Mouse (Mus musculus): ENCODE results near the gene Ctsj. TPM values are rescaled to one million over a fixed set of nuclear protein-coding genes. Genes with fewer than 3 reads are reported as not detected.
"Not testable (repeated sequence)": the region's sequence is repeated elsewhere in the genome, so short reads cannot be mapped to it uniquely, and the experiment has no call there.

The Ctsj gene
- not detected in 2 replicates for polyA plus RNA-seq (2015; fragmentation: Nextera tagmentation; extraction: Ambion mirVana)

DNA sequence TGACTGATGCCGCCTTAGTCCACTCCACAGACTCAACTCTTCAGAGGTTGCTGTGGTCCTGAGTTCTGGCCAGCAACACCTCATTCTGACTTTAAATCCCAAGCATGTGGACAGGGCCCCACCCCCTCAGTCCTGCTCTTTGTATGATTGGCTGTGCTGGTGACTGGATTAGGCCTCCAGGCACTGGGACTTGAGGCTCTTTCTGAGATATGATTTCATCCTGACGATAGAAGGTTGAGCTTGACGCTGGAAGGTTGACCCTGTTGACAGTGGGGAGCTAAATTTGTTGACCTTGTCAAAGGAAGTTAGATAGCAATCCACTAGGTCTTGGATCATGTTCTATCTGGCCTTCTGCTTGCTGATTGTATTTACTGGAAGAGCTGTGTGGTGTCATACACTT lies at the start of gene Ctsj:
Gene Ctsj, minus strand, starts transcription at position 101 of the 400 bp plus-strand sequence.
- no peaks in the 10 kb centered on the region for H3K36me3 ChIP-seq
- H3K27ac ChIP-seq = no peak within 1 kb of the TSS
- WGBS = 67% methylated on average over 3 of the region's 3 CpGs
- no peaks in the 10 kb centered on the region for H3K27me3 ChIP-seq
- no peak within 1 kb of the TSS for H3K4me3 ChIP-seq (replicated peaks)
- no peak within 1 kb of the TSS for H3K9ac ChIP-seq
- ATAC-seq (replicated peaks; ENCODE audit: low FRiP score) = no peak
- no peaks in the 10 kb centered on the region for H3K9me3 ChIP-seq (replicated peaks)
- no peak within 1 kb of the TSS for H3K4me2 ChIP-seq
- H3K4me1 ChIP-seq = no peaks in the 10 kb centered on the region

DNA sequence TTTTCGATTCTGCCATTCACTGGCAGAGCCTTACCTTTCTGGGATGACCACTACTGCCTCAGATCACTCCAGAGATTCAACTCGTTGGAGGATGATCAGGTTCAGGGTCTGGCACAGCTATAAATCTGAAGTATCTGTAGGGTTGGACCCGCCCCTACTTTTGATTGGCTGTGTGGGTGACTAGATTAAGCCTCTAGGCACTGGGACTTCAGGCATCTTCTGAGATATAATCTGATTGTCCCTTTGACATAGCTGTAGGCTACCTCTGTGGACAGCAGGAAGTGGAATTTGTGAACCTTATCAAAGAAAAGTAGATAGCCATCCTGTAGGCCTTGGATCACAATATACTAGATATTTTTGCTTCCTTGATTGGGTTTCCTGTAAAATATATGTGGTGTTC lies 34.8 kb upstream of the Ctsj start, which contains the start of gene Ctsq:
Gene Ctsq, minus strand, starts transcription at position 101 of the 400 bp plus-strand sequence.
- WGBS = 55% methylated on average over 3 of the region's 3 CpGs
- Histone ChIP-seq H3K4me2 (no peak within 1 kb of the TSS), H3K9me3 (replicated peaks) (no peaks in the 10 kb centered on the region), H3K9ac (no peak within 1 kb of the TSS), H3K36me3 (no peaks in the 10 kb centered on the region), H3K4me1 (no peaks in the 10 kb centered on the region), H3K27ac (no peak within 1 kb of the TSS), H3K27me3 (no peaks in the 10 kb centered on the region), H3K4me3 (replicated peaks) (no peak within 1 kb of the TSS)
- ATAC-seq (replicated peaks; ENCODE audit: low FRiP score) = no peak

DNA sequence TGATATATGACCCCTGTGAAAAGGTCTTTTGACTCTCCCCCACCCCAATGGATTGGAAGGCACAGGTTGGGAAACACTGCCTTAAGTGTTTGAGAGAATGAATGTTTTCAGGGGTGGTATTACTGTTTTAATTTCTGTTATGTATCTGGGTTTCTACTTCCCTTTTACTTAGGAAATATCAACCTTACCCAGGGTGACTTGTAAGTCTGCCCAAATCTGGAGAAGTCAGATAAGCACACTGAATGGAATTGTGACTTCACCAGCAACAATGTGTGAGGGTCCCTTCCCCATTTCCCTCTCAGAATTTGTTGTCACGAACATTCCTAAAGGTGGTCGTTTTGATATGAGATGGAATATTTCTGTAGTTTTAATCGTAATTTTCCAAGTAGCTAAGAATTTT lies 17.0 kb upstream of the Ctsj start:
- Histone ChIP-seq H3K27me3 (no peaks in the 10 kb centered on the region), H3K4me1 (no peaks in the 10 kb centered on the region), H3K27ac (no peak overlapping the region), H3K4me3 (replicated peaks) (no peak overlapping the region), H3K9me3 (replicated peaks) (0 out of 2 replicates have a peak, but pooled peaks cover under 1% of the 10 kb centered on the region), H3K9ac (no peak overlapping the region), H3K36me3 (no peaks in the 10 kb centered on the region), H3K4me2 (no peak overlapping the region)
- no peak for ATAC-seq (replicated peaks; ENCODE audit: low FRiP score)
- 85% methylated on average over 3 of the region's 3 CpGs for WGBS

DNA sequence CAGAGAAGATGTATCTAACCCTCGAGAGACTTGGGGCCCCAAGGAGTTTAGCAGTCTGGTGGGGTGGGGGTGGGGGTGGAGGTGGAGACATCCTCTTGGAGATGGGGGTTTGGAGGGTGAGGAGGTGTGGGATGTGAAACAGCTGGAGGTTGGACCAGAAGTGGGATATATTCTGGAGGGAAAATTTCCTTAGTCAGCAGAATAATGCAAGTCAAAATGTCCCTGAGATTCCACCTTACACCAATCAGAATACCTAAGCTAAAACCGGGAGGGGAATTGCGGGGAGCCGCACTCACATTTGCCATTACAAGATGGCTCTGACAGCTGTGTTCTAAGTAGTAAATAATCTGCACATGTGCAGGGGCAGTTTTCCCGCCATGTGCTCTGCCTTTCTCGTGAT lies 16.1 kb upstream of the Ctsj start:
- Histone ChIP-seq H3K9me3 (replicated peaks) (no peaks in the 10 kb centered on the region), H3K4me3 (replicated peaks) (no peak overlapping the region), H3K27me3 (no peaks in the 10 kb centered on the region), H3K4me2 (no peak overlapping the region), H3K9ac (no peak overlapping the region), H3K36me3 (no peaks in the 10 kb centered on the region), H3K27ac (no peak overlapping the region), H3K4me1 (no peaks in the 10 kb centered on the region)
- no peak for ATAC-seq (replicated peaks; ENCODE audit: low FRiP score)
- 83% methylated on average over 6 of the region's 6 CpGs for WGBS

DNA sequence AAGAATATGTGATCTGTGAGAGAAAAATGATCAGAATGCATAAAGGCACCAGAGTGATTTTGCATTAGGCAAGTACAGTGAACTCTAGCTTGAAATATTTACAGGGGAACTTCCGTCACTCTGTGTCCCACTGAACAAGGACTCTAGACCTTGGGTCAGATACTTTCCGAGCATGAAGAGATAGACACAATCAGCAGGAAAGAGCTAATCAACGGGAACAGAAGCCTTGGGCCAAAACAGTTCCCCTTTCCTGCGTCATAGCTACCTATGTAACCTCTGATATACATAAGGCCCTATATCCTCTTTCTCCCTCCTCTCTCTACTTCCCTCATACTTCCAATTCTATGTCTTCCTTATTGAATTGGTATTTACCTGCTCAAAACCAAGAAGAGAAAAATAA lies 4.4 kb upstream of the Ctsj start:
- no peak overlapping the region for H3K27ac ChIP-seq
- H3K27me3 ChIP-seq = no peaks in the 10 kb centered on the region
- no peak overlapping the region for H3K4me2 ChIP-seq
- ATAC-seq (replicated peaks; ENCODE audit: low FRiP score) = no peak
- no peaks in the 10 kb centered on the region for H3K36me3 ChIP-seq
- no peak overlapping the region for H3K9ac ChIP-seq
- no peaks in the 10 kb centered on the region for H3K9me3 ChIP-seq (replicated peaks)
- 85% methylated on average over 4 of the region's 4 CpGs for WGBS
- no peaks in the 10 kb centered on the region for H3K4me1 ChIP-seq
- H3K4me3 ChIP-seq (replicated peaks) = no peak overlapping the region

DNA sequence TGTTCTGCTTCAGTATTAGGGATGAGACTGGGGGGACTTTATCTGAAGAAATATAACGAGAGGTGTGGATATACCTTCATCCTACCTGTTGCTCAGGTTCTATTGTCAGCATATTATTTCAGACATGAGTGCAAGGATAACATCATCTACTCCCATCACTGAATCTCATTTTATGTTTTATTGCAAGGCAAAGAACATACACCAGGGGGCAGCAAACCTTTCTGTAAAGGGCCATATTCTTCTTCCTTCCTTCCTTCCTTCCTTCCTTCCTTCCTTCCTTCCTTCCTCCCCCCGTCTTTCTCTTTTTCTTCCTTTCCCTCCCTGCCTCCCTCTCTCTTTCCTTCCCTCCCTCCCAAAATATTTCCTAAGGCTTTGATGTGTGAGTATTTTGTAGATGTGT lies 8.2 kb downstream of the Ctsj start:
- no peaks in the 10 kb centered on the region for H3K9me3 ChIP-seq (replicated peaks)
- WGBS = 69% methylated on average over 2 of the region's 2 CpGs
- ATAC-seq (replicated peaks; ENCODE audit: low FRiP score) = no peak
- no peaks in the 10 kb centered on the region for H3K27me3 ChIP-seq
- no peak overlapping the region for H3K9ac ChIP-seq
- H3K4me2 ChIP-seq = no peak overlapping the region
- no peak overlapping the region for H3K4me3 ChIP-seq (replicated peaks)
- no peaks in the 10 kb centered on the region for H3K4me1 ChIP-seq
- no peak overlapping the region for H3K27ac ChIP-seq
- H3K36me3 ChIP-seq = no peaks in the 10 kb centered on the region

DNA sequence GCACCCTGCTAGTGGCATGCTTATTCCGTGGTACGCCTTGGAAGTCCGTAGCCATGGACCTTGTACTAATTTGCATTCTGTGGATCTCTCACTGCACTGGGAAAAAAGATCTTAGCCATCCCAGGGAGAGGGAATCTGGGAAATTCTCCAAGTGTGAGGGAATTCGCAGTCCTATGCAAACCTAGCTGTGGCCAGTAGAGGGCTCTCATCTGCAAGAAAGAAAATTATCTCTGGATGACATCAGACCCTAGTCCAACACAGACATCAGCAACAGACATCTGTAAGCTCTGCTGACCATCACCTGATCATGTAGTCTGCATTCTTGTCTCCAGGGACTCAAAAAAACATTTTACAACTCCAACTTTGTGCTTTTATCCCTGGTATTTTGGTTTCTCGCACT lies 18.8 kb downstream of the Ctsj start:
- WGBS = 75% methylated on average over 4 of the region's 5 CpGs
- not testable (repeated sequence) for ATAC-seq (replicated peaks; ENCODE audit: low FRiP score); H3K4me3 ChIP-seq (replicated peaks); H3K9ac ChIP-seq; H3K27ac ChIP-seq; H3K4me2 ChIP-seq; H3K9me3 ChIP-seq (replicated peaks); H3K27me3 ChIP-seq; H3K36me3 ChIP-seq; H3K4me1 ChIP-seq

DNA sequence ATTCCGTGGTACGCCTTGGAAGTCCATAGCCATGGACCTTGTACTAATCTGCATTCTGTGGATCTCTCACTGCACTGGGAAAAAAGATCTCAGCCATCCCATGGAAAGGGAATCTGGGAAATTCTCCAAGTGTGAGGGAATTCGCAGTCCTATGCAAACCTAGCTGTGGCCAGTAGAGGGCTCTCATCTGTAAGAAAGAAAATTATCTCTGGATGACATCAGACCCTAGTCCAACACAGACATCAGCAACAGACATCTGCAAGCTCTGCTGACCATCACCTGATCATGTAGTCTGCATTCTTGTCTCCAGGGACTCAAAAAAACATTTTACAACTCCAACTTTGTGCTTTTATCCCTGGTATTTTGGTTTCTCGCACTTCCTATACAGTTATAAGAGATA lies 33.4 kb downstream of the Ctsj start:
- H3K4me1 ChIP-seq; H3K9ac ChIP-seq; ATAC-seq (replicated peaks; ENCODE audit: low FRiP score); H3K27me3 ChIP-seq; H3K27ac ChIP-seq; H3K4me3 ChIP-seq (replicated peaks); H3K4me2 ChIP-seq; H3K9me3 ChIP-seq (replicated peaks); H3K36me3 ChIP-seq: not testable (repeated sequence)
- 74% methylated on average over 4 of the region's 4 CpGs for WGBS

DNA sequence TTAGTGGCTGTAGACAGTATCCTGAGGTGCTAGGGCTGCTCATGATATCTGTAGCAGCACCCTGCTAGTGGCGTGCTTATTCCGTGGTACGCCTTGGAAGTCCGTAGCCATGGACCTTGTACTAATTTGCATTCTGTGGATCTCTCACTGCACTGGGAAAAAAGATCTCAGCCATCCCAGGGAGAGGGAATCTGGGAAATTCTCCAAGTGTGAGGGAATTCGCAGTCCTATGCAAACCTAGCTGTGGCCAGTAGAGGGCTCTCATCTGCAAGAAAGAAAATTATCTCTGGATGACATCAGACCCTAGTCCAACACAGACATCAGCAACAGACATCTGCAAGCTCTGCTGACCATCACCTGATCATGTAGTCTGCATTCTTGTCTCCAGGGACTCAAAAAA lies 41.8 kb downstream of the Ctsj start:
- H3K9me3 ChIP-seq (replicated peaks); H3K4me1 ChIP-seq; H3K4me3 ChIP-seq (replicated peaks); H3K27ac ChIP-seq; H3K9ac ChIP-seq; H3K27me3 ChIP-seq; ATAC-seq (replicated peaks; ENCODE audit: low FRiP score); H3K36me3 ChIP-seq; H3K4me2 ChIP-seq: not testable (repeated sequence)
- 47% methylated on average over 5 of the region's 5 CpGs for WGBS

DNA sequence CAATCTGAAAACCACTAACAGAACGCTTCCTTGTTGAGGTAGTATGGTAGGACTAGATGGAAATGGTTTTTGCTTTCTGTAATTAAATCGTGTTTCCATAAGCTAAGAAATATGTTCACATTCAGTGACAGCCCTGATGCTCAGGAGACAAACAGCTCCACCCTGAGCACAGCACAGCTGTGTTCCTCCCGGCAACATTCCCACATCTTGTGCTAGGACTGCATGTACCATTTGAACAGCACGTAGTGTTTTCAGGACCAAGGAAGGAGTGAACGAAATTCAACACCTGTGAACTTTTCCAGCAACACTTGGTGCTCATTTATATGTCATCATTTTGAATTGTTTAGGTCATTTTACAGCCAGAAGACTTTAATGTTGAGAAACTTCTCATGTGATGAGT lies 44.1 kb downstream of the Ctsj start:
- Histone ChIP-seq H3K9me3 (replicated peaks) (no peaks in the 10 kb centered on the region), H3K9ac (no peak overlapping the region), H3K4me2 (no peak overlapping the region), H3K27me3 (no peaks in the 10 kb centered on the region), H3K4me3 (replicated peaks) (no peak overlapping the region), H3K36me3 (no peaks in the 10 kb centered on the region), H3K27ac (no peak overlapping the region), H3K4me1 (no peaks in the 10 kb centered on the region)
- 72% methylated on average over 5 of the region's 5 CpGs for WGBS
- ATAC-seq (replicated peaks; ENCODE audit: low FRiP score) = no peak

Other genes starting within 250 kb of the Ctsj start
- gene BC051665, start 219.6 kb downstream of the Ctsj start, polyA plus RNA-seq (2015; fragmentation: Nextera tagmentation; extraction: Ambion mirVana) = not detected in 2 replicates
- not detected in 2 replicates for gene Ctsll3, start 203.1 kb downstream of the Ctsj start, polyA plus RNA-seq (2015; fragmentation: Nextera tagmentation; extraction: Ambion mirVana)
- 0.17 TPM in 1 of 2 replicates, not detected in the other for gene 4930486L24Rik, start 141.5 kb downstream of the Ctsj start, polyA plus RNA-seq (2015; fragmentation: Nextera tagmentation; extraction: Ambion mirVana)
- gene Gm49392, start 109.1 kb downstream of the Ctsj start, polyA plus RNA-seq (2015; fragmentation: Nextera tagmentation; extraction: Ambion mirVana) = 0.35 and 0.50 TPM in 2 replicates
- 3.9 and 4.1 TPM in 2 replicates for gene Ctla2b, start 108.5 kb downstream of the Ctsj start, polyA plus RNA-seq (2015; fragmentation: Nextera tagmentation; extraction: Ambion mirVana)
- not detected in 2 replicates for gene Tpbpb, start 101.1 kb downstream of the Ctsj start, polyA plus RNA-seq (2015; fragmentation: Nextera tagmentation; extraction: Ambion mirVana)
- 0.87 TPM in 1 of 2 replicates, not detected in the other for gene Gm49393, start 70.4 kb downstream of the Ctsj start, polyA plus RNA-seq (2015; fragmentation: Nextera tagmentation; extraction: Ambion mirVana)
- gene Gm49391, start 69.4 kb downstream of the Ctsj start, polyA plus RNA-seq (2015; fragmentation: Nextera tagmentation; extraction: Ambion mirVana) = 1.4 and 1.5 TPM in 2 replicates
- gene Ctla2a, start 69.3 kb downstream of the Ctsj start, polyA plus RNA-seq (2015; fragmentation: Nextera tagmentation; extraction: Ambion mirVana) = 30.6 and 33.5 TPM in 2 replicates
- gene Tpbpa, start 64.0 kb downstream of the Ctsj start, polyA plus RNA-seq (2015; fragmentation: Nextera tagmentation; extraction: Ambion mirVana) = not detected in 2 replicates
- gene Ctsq, start 34.7 kb upstream of the Ctsj start, polyA plus RNA-seq (2015; fragmentation: Nextera tagmentation; extraction: Ambion mirVana) = not detected in 2 replicates
- gene Ctsr, start 158.3 kb upstream of the Ctsj start, polyA plus RNA-seq (2015; fragmentation: Nextera tagmentation; extraction: Ambion mirVana) = not detected in 2 replicates
- not detected in 2 replicates for gene Cts6, start 197.5 kb upstream of the Ctsj start, polyA plus RNA-seq (2015; fragmentation: Nextera tagmentation; extraction: Ambion mirVana)
- gene Cts8, start 249.4 kb upstream of the Ctsj start, polyA plus RNA-seq (2015; fragmentation: Nextera tagmentation; extraction: Ambion mirVana) = not detected in 2 replicates

Measured in kidney, embryonic 15.5 days (tissue).